Mouse (Mus musculus) limb, embryonic 15.5 days (tissue): Measurements from ENCODE around the gene Gm17657. TPM values are rescaled to one million over a fixed set of nuclear protein-coding genes. Genes with fewer than 3 reads are reported as not detected.
"Not testable (repeated sequence)": the region's sequence is repeated elsewhere in the genome, so short reads cannot be mapped to it uniquely, and the experiment has no call there.

ENCODE experiments used
- ATAC-seq: fragments of 200-750 bp; cut with Nextera tagmentation; 2 replicates; pipeline ENCODE4 v1.8.0; 2017; ENCODE audit warnings: low read depth, moderate TSS enrichment; ENCODE audit not compliant: insufficient number of reproducible peaks, low FRiP score, low TSS enrichment
- H3K27ac ChIP-seq: fragments of 300-500 bp; sonication (generic); 2 replicates; pipeline ENCODE4 v1.5.1; 2015; ENCODE audit warnings: moderate library complexity, mild to moderate bottlenecking, inconsistent platforms
- H3K27me3 ChIP-seq: fragments of 300-500 bp; sonication (generic); 2 replicates; pipeline ENCODE4 v1.6.1; 2015; ENCODE audit warnings: inconsistent platforms
- H3K36me3 ChIP-seq: fragments of 300-500 bp; sonication (generic); 2 replicates; pipeline ENCODE4 v1.6.1; 2015; ENCODE audit warnings: inconsistent platforms
- H3K4me1 ChIP-seq: fragments of 300-500 bp; sonication (generic); 2 replicates; pipeline ENCODE4 v1.6.1; 2015; ENCODE audit warnings: inconsistent platforms
- H3K4me2 ChIP-seq: fragments of 300-500 bp; sonication (generic); 2 replicates; pipeline ENCODE4 v1.6.1; 2015; ENCODE audit warnings: mild to moderate bottlenecking, inconsistent platforms
- H3K4me3 ChIP-seq: fragments of 300-500 bp; sonication (generic); 2 replicates; pipeline ENCODE4 v1.5.1; 2015; ENCODE audit warnings: mild to moderate bottlenecking, inconsistent platforms
- H3K9ac ChIP-seq: fragments of 300-500 bp; sonication (generic); 2 replicates; pipeline ENCODE4 v1.6.1; 2015; ENCODE audit warnings: inconsistent platforms
- H3K9me3 ChIP-seq: fragments of 300-500 bp; sonication (generic); 2 replicates; pipeline ENCODE4 v1.6.1; 2016; ENCODE audit warnings: inconsistent platforms
- WGBS: fragments of 180-500 bp; shearing (Covaris S2); methylation state at CpG from one replicate; pipeline ENCODE4 v1.1.7; 2015; 5-methylcytosine and 5-hydroxymethylcytosine counted together
- polyA plus RNA-seq: library from polyadenylated mRNA; unstranded; fragments of >200 nt; fragmentation: Nextera tagmentation; extraction: Ambion mirVana; gene quantifications from 2 replicates; pipeline ENCODE4 v1.2.1, GENCODE M21; 2015

Gm17657 gene
- polyA plus RNA-seq, 1 experiment from 2014 or later: not detected

- 82% methylated on average over 2 of the region's 2 CpGs for WGBS
- ATAC-seq: no peak
- H3K27ac ChIP-seq: no peak overlapping the region
These were observed 5.4 kb downstream of the Gm17657 start for GRCm38 (mm10) chr17:29544064-29544463.

GRCm38 (mm10) chr17:29542831-29543690 is 6.4 kb downstream of the Gm17657 start:
- no peaks in the 10 kb centered on the region for H3K27me3 ChIP-seq
- no peak overlapping the region for H3K27ac ChIP-seq
- WGBS: 83% methylated on average over 19 of the region's 19 CpGs
- no peaks in the 10 kb centered on the region for H3K9me3 ChIP-seq
- no peak overlapping the region for H3K4me3 ChIP-seq
- no peak for ATAC-seq
- H3K36me3 ChIP-seq: no peaks in the 10 kb centered on the region
- H3K9ac ChIP-seq: no peak overlapping the region
- H3K4me2 ChIP-seq: no peak overlapping the region
- peaks cover 6% of the 10 kb centered on the region for H3K4me1 ChIP-seq

More at GRCm38 (mm10) chr17:29544064-29544463, 5.4 kb downstream of the Gm17657 start:
- H3K4me1 ChIP-seq: peaks cover 6% of the 10 kb centered on the region
- no peak overlapping the region for H3K4me2 ChIP-seq
- H3K4me3 ChIP-seq: no peak overlapping the region
- H3K36me3 ChIP-seq: no peaks in the 10 kb centered on the region
- H3K9ac ChIP-seq: no peak overlapping the region
- no peaks in the 10 kb centered on the region for H3K9me3 ChIP-seq
- H3K27me3 ChIP-seq: no peaks in the 10 kb centered on the region

GRCm38 (mm10) chr17:29541419-29541818 is 8.0 kb downstream of the Gm17657 start:
- H3K27me3 ChIP-seq: no peaks in the 10 kb centered on the region
- ATAC-seq: peak; percentile 58; the same call in 1 of the 2 replicates
- no peaks in the 10 kb centered on the region for H3K36me3 ChIP-seq
- no peak overlapping the region for H3K4me2 ChIP-seq
- peaks cover 6% of the 10 kb centered on the region for H3K4me1 ChIP-seq
- H3K9me3 ChIP-seq: no peaks in the 10 kb centered on the region
- no peak overlapping the region for H3K9ac ChIP-seq
- no peak overlapping the region for H3K4me3 ChIP-seq
- no peak overlapping the region for H3K27ac ChIP-seq
- WGBS: 55% methylated on average over 14 of the region's 14 CpGs

- no peak overlapping the region for H3K4me2 ChIP-seq
- peaks cover 6% of the 10 kb centered on the region for H3K4me1 ChIP-seq
- no peaks in the 10 kb centered on the region for H3K9me3 ChIP-seq
- ATAC-seq: no peak
- no peak overlapping the region for H3K27ac ChIP-seq
- no peak overlapping the region for H3K9ac ChIP-seq
- no peak overlapping the region for H3K4me3 ChIP-seq
- H3K36me3 ChIP-seq: no peaks in the 10 kb centered on the region
- H3K27me3 ChIP-seq: no peaks in the 10 kb centered on the region
- WGBS: 72% methylated on average over 8 of the region's 8 CpGs
These were observed 9.0 kb downstream of the Gm17657 start for GRCm38 (mm10) chr17:29540426-29540825.

GRCm38 (mm10) chr17:29533866-29534265 is 15.6 kb downstream of the Gm17657 start:
- Histone ChIP-seq H3K36me3 (no peaks in the 10 kb centered on the region), H3K27ac (no peak overlapping the region), H3K4me1 (no peaks in the 10 kb centered on the region), H3K9me3 (no peaks in the 10 kb centered on the region), H3K9ac (no peak overlapping the region), H3K4me2 (no peak overlapping the region), H3K4me3 (no peak overlapping the region), H3K27me3 (no peaks in the 10 kb centered on the region)
- no peak for ATAC-seq
- 91% methylated on average over 11 of the region's 11 CpGs for WGBS

- 67% methylated on average over 10 of the region's 10 CpGs for WGBS
- H3K4me2 ChIP-seq: no peak overlapping the region
- H3K9me3 ChIP-seq: no peaks in the 10 kb centered on the region
- H3K27me3 ChIP-seq: no peaks in the 10 kb centered on the region
- no peak overlapping the region for H3K9ac ChIP-seq
- ATAC-seq: no peak
- no peak overlapping the region for H3K27ac ChIP-seq
- no peaks in the 10 kb centered on the region for H3K36me3 ChIP-seq
- H3K4me1 ChIP-seq: no peaks in the 10 kb centered on the region
- no peak overlapping the region for H3K4me3 ChIP-seq
These were observed 17.6 kb downstream of the Gm17657 start for GRCm38 (mm10) chr17:29531757-29532384.

- Histone ChIP-seq H3K27me3 (no peaks in the 10 kb centered on the region), H3K36me3 (no peaks in the 10 kb centered on the region), H3K4me3 (no peak overlapping the region), H3K4me2 (no peak overlapping the region), H3K27ac (no peak overlapping the region), H3K4me1 (no peaks in the 10 kb centered on the region), H3K9me3 (no peaks in the 10 kb centered on the region), H3K9ac (no peak overlapping the region)
- ATAC-seq: no peak
- WGBS: 76% methylated on average over 9 of the region's 9 CpGs
These were observed 18.2 kb downstream of the Gm17657 start for GRCm38 (mm10) chr17:29531278-29531677.

GRCm38 (mm10) chr17:29530508-29530907 is 18.9 kb downstream of the Gm17657 start:
- no peak overlapping the region for H3K27ac ChIP-seq

GRCm38 (mm10) chr17:29528568-29529187 is 20.8 kb downstream of the Gm17657 start:
- no peaks in the 10 kb centered on the region for H3K27me3 ChIP-seq
- no peak overlapping the region for H3K4me2 ChIP-seq
- H3K4me3 ChIP-seq: no peak overlapping the region
- no peak overlapping the region for H3K9ac ChIP-seq
- no peak overlapping the region for H3K27ac ChIP-seq
- ATAC-seq: no peak
- H3K9me3 ChIP-seq: no peaks in the 10 kb centered on the region
- no peaks in the 10 kb centered on the region for H3K4me1 ChIP-seq
- 74% methylated on average over 8 of the region's 8 CpGs for WGBS
- H3K36me3 ChIP-seq: no peaks in the 10 kb centered on the region

More at GRCm38 (mm10) chr17:29530508-29530907, 18.9 kb downstream of the Gm17657 start:
- Histone ChIP-seq H3K9me3 (no peaks in the 10 kb centered on the region), H3K27me3 (no peaks in the 10 kb centered on the region), H3K36me3 (no peaks in the 10 kb centered on the region), H3K4me2 (no peak overlapping the region), H3K4me3 (no peak overlapping the region), H3K9ac (no peak overlapping the region), H3K4me1 (no peaks in the 10 kb centered on the region)
- no peak for ATAC-seq
- 79% methylated on average over 6 of the region's 6 CpGs for WGBS

GRCm38 (mm10) chr17:29525613-29526012 is 23.8 kb downstream of the Gm17657 start:
- H3K4me1 ChIP-seq: no peaks in the 10 kb centered on the region
- no peak overlapping the region for H3K9ac ChIP-seq
- H3K9me3 ChIP-seq: no peaks in the 10 kb centered on the region
- WGBS: 70% methylated on average over 2 of the region's 2 CpGs
- no peaks in the 10 kb centered on the region for H3K36me3 ChIP-seq
- no peak for ATAC-seq
- no peak overlapping the region for H3K4me3 ChIP-seq
- no peak overlapping the region for H3K27ac ChIP-seq
- no peaks in the 10 kb centered on the region for H3K27me3 ChIP-seq
- H3K4me2 ChIP-seq: no peak overlapping the region

- H3K4me2 ChIP-seq: no peak overlapping the region
- no peaks in the 10 kb centered on the region for H3K36me3 ChIP-seq
- H3K9me3 ChIP-seq: no peaks in the 10 kb centered on the region
- H3K9ac ChIP-seq: no peak overlapping the region
- no peak overlapping the region for H3K4me3 ChIP-seq
- no peaks in the 10 kb centered on the region for H3K27me3 ChIP-seq
- ATAC-seq: no peak
- H3K27ac ChIP-seq: no peak overlapping the region
- 69% methylated on average over 8 of the region's 8 CpGs for WGBS
- no peaks in the 10 kb centered on the region for H3K4me1 ChIP-seq
These were observed 29.7 kb downstream of the Gm17657 start for GRCm38 (mm10) chr17:29519731-29520130.

GRCm38 (mm10) chr17:29518665-29519064 is 30.8 kb downstream of the Gm17657 start:
- ATAC-seq, H3K9me3 ChIP-seq, H3K4me2 ChIP-seq, H3K4me1 ChIP-seq, H3K4me3 ChIP-seq, H3K27me3 ChIP-seq, H3K9ac ChIP-seq, H3K36me3 ChIP-seq, H3K27ac ChIP-seq: not testable (repeated sequence)
- 83% methylated on average over 5 of the region's 5 CpGs for WGBS
